Mouse (Mus musculus) erythroblast, adult 5-6 weeks (primary cell): Measurements from ENCODE around the gene Ostm1. TPM values are rescaled to one million over a fixed set of nuclear protein-coding genes. Genes with fewer than 3 reads are reported as not detected.

Source experiments
- ATAC-seq: replicated peaks from 2 replicates; pipeline ENCODE4 v1.8.0; 2016; ENCODE audit warnings: moderate number of reproducible peaks, mild to moderate bottlenecking, moderate TSS enrichment, inconsistent platforms; ENCODE audit not compliant: poor library complexity, low FRiP score, severe bottlenecking
- total RNA-seq, 2 experiments: library from RNA; stranded (forward) in 1 of 2; stranded (reverse) in 1 of 2; fragments of 150-400 nt in 1 of 2; fragments of 200-764, 138-1000 nt in 1 of 2; gene quantifications; 2 replicates each; pipeline versions ENCODE4 v1.2.3 to v1.2.4; 2015 to 2017; ENCODE audit warnings: low replicate concordance in 2 of 2

The Ostm1 gene
- total RNA-seq, 2 experiments from 2014 or later = 14.7 to 24.2 TPM

- ATAC-seq = no peak
Observed at GRCm38 (mm10) chr10:42669970-42670369, 86.3 kb downstream of the Ostm1 start.

- ATAC-seq = no peak
Observed at GRCm38 (mm10) chr10:42672798-42673197, 89.2 kb downstream of the Ostm1 start.

GRCm38 (mm10) chr10:42675571-42675970 is 91.9 kb downstream of the Ostm1 start:
- no peak for ATAC-seq

GRCm38 (mm10) chr10:42678331-42678730 is 94.7 kb downstream of the Ostm1 start:
- no peak for ATAC-seq

- peak; percentile 98 for ATAC-seq
Observed at GRCm38 (mm10) chr10:42678755-42679364, 95.2 kb downstream of the Ostm1 start.

- no peak for ATAC-seq
Observed at GRCm38 (mm10) chr10:42679586-42679985, 96.0 kb downstream of the Ostm1 start.

- no peak for ATAC-seq
Observed at GRCm38 (mm10) chr10:42680582-42681001, 97.0 kb downstream of the Ostm1 start.

GRCm38 (mm10) chr10:42682421-42682820 is 98.8 kb downstream of the Ostm1 start:
- no peak for ATAC-seq

- ATAC-seq = no peak
Observed at GRCm38 (mm10) chr10:42687873-42688272, 104.3 kb downstream of the Ostm1 start.

GRCm38 (mm10) chr10:42689694-42690093 is 106.1 kb downstream of the Ostm1 start:
- no peak for ATAC-seq

- ATAC-seq = no peak
Observed at GRCm38 (mm10) chr10:42690233-42691028, 106.8 kb downstream of the Ostm1 start.

GRCm38 (mm10) chr10:42691051-42691450 is 107.4 kb downstream of the Ostm1 start:
- ATAC-seq = no peak

GRCm38 (mm10) chr10:42692095-42692494 is 108.5 kb downstream of the Ostm1 start:
- ATAC-seq = no peak

- ATAC-seq = no peak
Observed at GRCm38 (mm10) chr10:42692794-42693193, 109.2 kb downstream of the Ostm1 start.

GRCm38 (mm10) chr10:42693482-42693881 is 109.9 kb downstream of the Ostm1 start:
- 0 out of 2 replicates have a peak, but pooled peaks have one; percentile 54 for ATAC-seq

GRCm38 (mm10) chr10:42696361-42696760 is 112.7 kb downstream of the Ostm1 start:
- ATAC-seq = no peak

- peak; percentile 91 for ATAC-seq
Observed at GRCm38 (mm10) chr10:42697007-42697406, 113.4 kb downstream of the Ostm1 start.

GRCm38 (mm10) chr10:42698375-42698774 is 114.8 kb downstream of the Ostm1 start:
- no peak for ATAC-seq

- ATAC-seq = no peak
Observed at GRCm38 (mm10) chr10:42698994-42699393, 115.4 kb downstream of the Ostm1 start.

- no peak for ATAC-seq
Observed at GRCm38 (mm10) chr10:42702111-42702510, 118.5 kb downstream of the Ostm1 start.

- ATAC-seq = no peak
Observed at GRCm38 (mm10) chr10:42714676-42715075, 131.1 kb downstream of the Ostm1 start.
